9 mouse cellular contexts compared by ENCODE assay signal in genomic region chr11:104131756-104132155, GRCm38 (mm10). TPM values are rescaled to one million over a fixed set of nuclear protein-coding genes. Genes with fewer than 3 reads are reported as not detected.
DNase-seq lines count a peak whose midpoint lies in the region; ATAC-seq lines count a peak whose summit lies in the region.
"Had no signal": no experiment of that assay in that cellular context is flagged by ENCODE, and none has a peak within 500 bp of the region (broad histone marks: within the 10 kb centered on the region; RNA-seq: fewer than 3 reads in every experiment).

No protein-coding gene starts in this region.

- ATAC-seq in heart, embryonic 11.5 days (replicated peaks; ENCODE audit: insufficient number of reproducible peaks, low FRiP score, low TSS enrichment), result no peak
- ATAC-seq in neural tube, embryonic 15.5 days (ENCODE audit: low FRiP score), result peak; percentile 69

- no peak overlapping the region for H3K9ac ChIP-seq in heart, embryonic 11.5 days (ENCODE audit: low read depth, low read length)
- peak overlapping the region; percentile 82; the same call in 1 of the 2 replicates for H3K9ac ChIP-seq in neural tube, embryonic 15.5 days (replicated peaks)

- no peak overlapping the region for H3K27ac ChIP-seq in heart, embryonic 11.5 days (ENCODE audit: low read depth, low read length)
- no peak overlapping the region for H3K27ac ChIP-seq in embryonic facial prominence, embryonic 10.5 days (replicated peaks)
- H3K27ac ChIP-seq in limb, embryonic 10.5 days, result no peak overlapping the region
- H3K27ac ChIP-seq in neural tube, embryonic 15.5 days (replicated peaks), result no peak overlapping the region

- DNase-seq in heart, adult 9 months (ENCODE audit: low spot score in 2 of 2), result no peak
- DNase-seq in adrenal gland, adult 8-10 months, result peak; percentile 16
- peak; percentile 81 for DNase-seq in embryonic facial prominence, embryonic 10.5 days (ENCODE audit: low spot score)
- peak; percentile 27 for DNase-seq in heart, postnatal 4 days
- DNase-seq in limb, embryonic 10.5 days (ENCODE audit: low spot score), result peak; percentile 81
- no peak for DNase-seq in adipocyte (ENCODE audit: low spot score)

- H3K9me3 ChIP-seq in heart, embryonic 11.5 days (replicated peaks; ENCODE audit: control insufficient read depth, low read length), result no peaks in the 10 kb centered on the region
- no peaks in the 10 kb centered on the region for H3K9me3 ChIP-seq in embryonic facial prominence, embryonic 10.5 days
- no peaks in the 10 kb centered on the region for H3K9me3 ChIP-seq in limb, embryonic 10.5 days (replicated peaks)
- H3K9me3 ChIP-seq in neural tube, embryonic 15.5 days (replicated peaks), result no peaks in the 10 kb centered on the region

- H3K4me2 ChIP-seq in heart, embryonic 11.5 days, result peak overlapping the region; percentile 87
- peak overlapping the region; percentile 96 for H3K4me2 ChIP-seq in neural tube, embryonic 15.5 days

- peaks cover 16% of the 10 kb centered on the region for H3K4me1 ChIP-seq in heart, embryonic 11.5 days (ENCODE audit: control insufficient read depth, insufficient read depth, low read length)
- H3K4me1 ChIP-seq in embryonic facial prominence, embryonic 10.5 days, result peaks cover 33% of the 10 kb centered on the region
- H3K4me1 ChIP-seq in limb, embryonic 10.5 days, result peaks cover 22% of the 10 kb centered on the region
- peaks cover 38% of the 10 kb centered on the region for H3K4me1 ChIP-seq in neural tube, embryonic 15.5 days

- no peaks in the 10 kb centered on the region for H3K36me3 ChIP-seq in heart, embryonic 11.5 days (ENCODE audit: control insufficient read depth, insufficient read depth, low read length)
- H3K36me3 ChIP-seq in embryonic facial prominence, embryonic 10.5 days (replicated peaks), result no peaks in the 10 kb centered on the region
- no peaks in the 10 kb centered on the region for H3K36me3 ChIP-seq in limb, embryonic 10.5 days
- no peaks in the 10 kb centered on the region for H3K36me3 ChIP-seq in neural tube, embryonic 15.5 days

- WGBS in heart, embryonic 11.5 days (ENCODE audit: insufficient replicate concordance), result under 1% methylated on average over 21 of the region's 21 CpGs
- under 1% methylated on average over 21 of the region's 21 CpGs for WGBS in embryonic facial prominence, embryonic 10.5 days
- under 1% methylated on average over 21 of the region's 21 CpGs for WGBS in limb, embryonic 10.5 days
- WGBS in neural tube, embryonic 15.5 days, result under 1% methylated on average over 21 of the region's 21 CpGs

- peaks cover 73% of the 10 kb centered on the region for H3K27me3 ChIP-seq in heart, embryonic 11.5 days (ENCODE audit: control insufficient read depth, insufficient read depth, low read length)
- peaks cover 84% of the 10 kb centered on the region for H3K27me3 ChIP-seq in embryonic facial prominence, embryonic 10.5 days (replicated peaks; ENCODE audit: low read depth, poor library complexity, severe bottlenecking)
- peaks cover 75% of the 10 kb centered on the region for H3K27me3 ChIP-seq in limb, embryonic 10.5 days (ENCODE audit: low read depth, poor library complexity, severe bottlenecking)
- H3K27me3 ChIP-seq in neural tube, embryonic 15.5 days (replicated peaks), result peaks cover 40% of the 10 kb centered on the region

- peak overlapping the region; percentile 50 for H3K4me3 ChIP-seq in heart, embryonic 11.5 days (ENCODE audit: low read depth, low read length)
- peak overlapping the region; percentile 74 for H3K4me3 ChIP-seq in embryonic facial prominence, embryonic 10.5 days
- H3K4me3 ChIP-seq in limb, embryonic 10.5 days, result peak overlapping the region; percentile 68
- H3K4me3 ChIP-seq in neural tube, embryonic 15.5 days (replicated peaks), result peak overlapping the region; percentile 62

RNA-seq across cellular contexts. Expression of gene Crhr1, which starts 0.9 kb away (rescaled TPM):
- not detected in 2 replicates for polyA plus RNA-seq in heart, embryonic 11.5 days (2014; fragmentation: Nextera tagmentation; extraction: Ambion mirVana)
- 1 to 10 TPM in 1 of 4 experiments, under 1 TPM in 1, not detected in 2; 0.58 to 1.6 TPM for total RNA-seq in adrenal gland, adult 8-10 months (2022)
- 0.23 and 0.30 TPM in 2 replicates for polyA plus RNA-seq in embryonic facial prominence, embryonic 10.5 days (2016; fragmentation: Nextera tagmentation; extraction: Ambion mirVana)
- total RNA-seq in heart, postnatal 4 days (2021), result not detected
- polyA plus RNA-seq in limb, embryonic 10.5 days (2016; fragmentation: Nextera tagmentation; extraction: Ambion mirVana), result 1.1 and 1.5 TPM in 2 replicates
- 5.6 and 6.6 TPM in 2 replicates for polyA plus RNA-seq in neural tube, embryonic 15.5 days (2015; fragmentation: Nextera tagmentation; extraction: Ambion mirVana)
- total RNA-seq: heart, adult 18-20 months had no signal

RNA-seq across cellular contexts. Expression of gene Sppl2c, which starts 54.4 kb away (rescaled TPM):
- polyA plus RNA-seq in heart, embryonic 11.5 days (2014; fragmentation: Nextera tagmentation; extraction: Ambion mirVana), result not detected in 2 replicates
- not detected for total RNA-seq in adrenal gland, adult 8-10 months (2022)
- not detected in 2 replicates for polyA plus RNA-seq in embryonic facial prominence, embryonic 10.5 days (2016; fragmentation: Nextera tagmentation; extraction: Ambion mirVana)
- total RNA-seq in heart, postnatal 4 days (2021), result not detected
- not detected in 2 replicates for polyA plus RNA-seq in limb, embryonic 10.5 days (2016; fragmentation: Nextera tagmentation; extraction: Ambion mirVana)
- polyA plus RNA-seq in neural tube, embryonic 15.5 days (2015; fragmentation: Nextera tagmentation; extraction: Ambion mirVana), result not detected in 2 replicates
- total RNA-seq: heart, adult 18-20 months had no signal

Comparison
In these comparisons a context has a peak if more than half of its experiments do, and no peak if none do; other contexts are left out.
1. DNase-seq: peak in adrenal gland, adult 8-10 months (single experiment), embryonic facial prominence, embryonic 10.5 days (single experiment), heart, postnatal 4 days (single experiment) and limb, embryonic 10.5 days (single experiment); none in heart, adult 9 months (0 of 2) and adipocyte (single experiment).
2. Peak in every context shown above with its lines, with median percentiles within 50 percentile points of each other: H3K4me3 ChIP-seq.